Mouse (Mus musculus) thymus, adult 2 months (tissue): ENCODE results near the gene Greb1.

Experiments used
- CTCF ChIP-seq: fragments of 200-500 bp; IDR thresholded peaks from 2 replicates; pipeline ENCODE4 v1.5.1; 2012; ENCODE audit warnings: mild to moderate bottlenecking, control low read depth, low read length, moderate library complexity, borderline replicate concordance; ENCODE audit not compliant: control insufficient read depth, poor library complexity, insufficient read depth; ENCODE audit errors: extremely low read depth
- POLR2A ChIP-seq: fragments of 200-500 bp; IDR thresholded peaks from 2 replicates; pipeline ENCODE4 v1.6.1; 2012; ENCODE audit warnings: mild to moderate bottlenecking, low read length, control low read depth, moderate library complexity; ENCODE audit not compliant: control insufficient read depth, poor library complexity, insufficient read depth; ENCODE audit errors: extremely low read depth

DNA sequence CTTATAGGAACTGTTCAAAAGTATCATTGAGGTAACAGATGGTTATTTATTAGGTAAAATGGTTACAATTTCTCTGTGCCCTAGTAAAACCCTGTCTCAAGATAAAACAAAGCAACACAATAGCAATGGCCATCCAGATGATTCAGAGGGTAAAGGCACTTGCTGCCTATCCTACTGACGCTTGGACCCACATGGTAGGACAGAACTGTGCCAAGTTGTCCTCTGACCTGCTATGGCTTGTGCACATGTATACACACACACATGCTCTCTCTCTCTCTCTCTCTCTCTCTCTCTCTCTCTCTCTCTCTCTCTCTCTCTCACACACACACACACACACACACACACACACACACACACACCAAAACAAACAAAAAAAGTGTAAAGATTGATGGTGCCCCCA lies 11.5 kb downstream of the Greb1 start:
- TF ChIP-seq CTCF (no peak), POLR2A (no peak)
